Mouse (Mus musculus): ENCODE measurements around the gene Mcm2.

The Mcm2 gene

GRCm38 (mm10) chr6:88926870-88927269, 28.3 kb upstream of the Mcm2 start:
- DNase-seq (ENCODE audit: low read depth, low spot score): no peak

GRCm38 (mm10) chr6:88925640-88926205, 27.1 kb upstream of the Mcm2 start:
- DNase-seq (ENCODE audit: low read depth, low spot score): no peak

- DNase-seq (ENCODE audit: low read depth, low spot score): peak; percentile 62
These were observed 26.1 kb upstream of the Mcm2 start for GRCm38 (mm10) chr6:88924502-88925275.

- no peak for DNase-seq (ENCODE audit: low read depth, low spot score)
These were observed 20.2 kb upstream of the Mcm2 start for GRCm38 (mm10) chr6:88918802-88919201.

- DNase-seq (ENCODE audit: low read depth, low spot score): peak; percentile 52
These were observed 17.6 kb upstream of the Mcm2 start for GRCm38 (mm10) chr6:88916153-88916552.

GRCm38 (mm10) chr6:88915510-88915909, 16.9 kb upstream of the Mcm2 start:
- DNase-seq (ENCODE audit: low read depth, low spot score): no peak

GRCm38 (mm10) chr6:88914799-88915198, 16.2 kb upstream of the Mcm2 start:
- no peak for DNase-seq (ENCODE audit: low read depth, low spot score)

GRCm38 (mm10) chr6:88913440-88913839, 14.9 kb upstream of the Mcm2 start:
- DNase-seq (ENCODE audit: low read depth, low spot score): no peak

GRCm38 (mm10) chr6:88913022-88913421, 14.4 kb upstream of the Mcm2 start:
- no peak for DNase-seq (ENCODE audit: low read depth, low spot score)

GRCm38 (mm10) chr6:88909151-88909550, 10.6 kb upstream of the Mcm2 start:
- no peak for DNase-seq (ENCODE audit: low read depth, low spot score)

- peak; percentile 78 for DNase-seq (ENCODE audit: low read depth, low spot score)
These were observed 8.0 kb upstream of the Mcm2 start for GRCm38 (mm10) chr6:88906369-88907108.

GRCm38 (mm10) chr6:88905042-88905441, 6.5 kb upstream of the Mcm2 start:
- DNase-seq (ENCODE audit: low read depth, low spot score): no peak

GRCm38 (mm10) chr6:88904456-88904974, 5.9 kb upstream of the Mcm2 start:
- no peak for DNase-seq (ENCODE audit: low read depth, low spot score)

- DNase-seq (ENCODE audit: low read depth, low spot score): no peak
These were observed 5.1 kb upstream of the Mcm2 start for GRCm38 (mm10) chr6:88903708-88904107.

- DNase-seq (ENCODE audit: low read depth, low spot score): peak; percentile 96
These were observed 3.6 kb upstream of the Mcm2 start, which contains the start of gene Tpra1 for GRCm38 (mm10) chr6:88901947-88902820. Tpra1 (plus strand) TSS chr6:88902251.

- DNase-seq (ENCODE audit: low read depth, low spot score): no peak
These were observed 2.9 kb upstream of the Mcm2 start for GRCm38 (mm10) chr6:88901471-88901870.

- DNase-seq (ENCODE audit: low read depth, low spot score): no peak
These were observed 1.0 kb upstream of the Mcm2 start for GRCm38 (mm10) chr6:88899628-88900027.

GRCm38 (mm10) chr6:88899086-88899485, 506 bp upstream of the Mcm2 start:
- DNase-seq (ENCODE audit: low read depth, low spot score): no peak

- no peak for DNase-seq (ENCODE audit: low read depth, low spot score)
These were observed 1.3 kb downstream of the Mcm2 start for GRCm38 (mm10) chr6:88897246-88897645.

GRCm38 (mm10) chr6:88895943-88896342, 2.6 kb downstream of the Mcm2 start:
- no peak for DNase-seq (ENCODE audit: low read depth, low spot score)

GRCm38 (mm10) chr6:88893559-88893958, 5.0 kb downstream of the Mcm2 start:
- peak; percentile 68 for DNase-seq (ENCODE audit: low read depth, low spot score)

Data from forelimb bud, embryonic 11.5 days (tissue).